Mouse (Mus musculus) myocyte (in vitro differentiated cells): ENCODE results near the gene Sirt3. TPM values are rescaled to one million over a fixed set of nuclear protein-coding genes. Genes with fewer than 3 reads are reported as not detected.
A peak's percentile ranks its signal among the peaks of the same experiment; 100 is the strongest.

Experiments used
- H3K27me3 ChIP-seq: one replicate; pipeline ENCODE4 v1.6.1; 2011; ENCODE audit not compliant: control insufficient read depth, insufficient read depth, insufficient read length
- H3K36me3 ChIP-seq: one replicate; pipeline ENCODE4 v1.6.1; 2011; ENCODE audit not compliant: control insufficient read depth, insufficient read depth
- H3K4me2 ChIP-seq: one replicate; pipeline ENCODE4 v1.6.1; 2011; ENCODE audit warnings: low read depth, control low read depth
- H3K4me3 ChIP-seq: one replicate; pipeline ENCODE4 v1.5.1; 2011; ENCODE audit warnings: mild to moderate bottlenecking, control low read depth, moderate library complexity
- H3K79me2 ChIP-seq: one replicate; pipeline ENCODE4 v1.6.1; 2011; ENCODE audit not compliant: control insufficient read depth, insufficient read depth
- H3ac ChIP-seq: one replicate; pipeline ENCODE4 v1.6.1; 2011; ENCODE audit not compliant: control insufficient read depth, insufficient read length
- CEBPB ChIP-seq: IDR thresholded peaks from 2 replicates; pipeline ENCODE4 v1.6.1; 2011; ENCODE audit warnings: mild to moderate bottlenecking, moderate library complexity; ENCODE audit not compliant: poor library complexity, insufficient read depth, severe bottlenecking
- E2F4 ChIP-seq: IDR thresholded peaks from one replicate; pipeline ENCODE4 v1.6.1; 2011; ENCODE audit warnings: mild to moderate bottlenecking, control low read depth, moderate library complexity; ENCODE audit not compliant: insufficient read depth
- MAX ChIP-seq: IDR thresholded peaks from one replicate; pipeline ENCODE4 v1.6.1; 2011; ENCODE audit warnings: low read depth, mild to moderate bottlenecking, control low read depth
- MYOD1 ChIP-seq, 3 experiments: IDR thresholded peaks; one replicate each; pipeline ENCODE4 v1.6.1; 2011; ENCODE audit warnings: control low read depth in 2 of 3, low read depth in 2 of 3, mild to moderate bottlenecking in 2 of 3, moderate library complexity in 1 of 3; ENCODE audit not compliant: insufficient read length in 2 of 3, control insufficient read depth in 1 of 3
- MYOG ChIP-seq, 3 experiments: IDR thresholded peaks; one replicate each; pipeline ENCODE4 v1.6.1; 2011; ENCODE audit warnings: control low read depth in 2 of 3, low read depth in 2 of 3, mild to moderate bottlenecking in 2 of 3; ENCODE audit not compliant: insufficient read length in 2 of 3, control insufficient read depth in 1 of 3, insufficient read depth in 1 of 3
- POLR2A ChIP-seq: IDR thresholded peaks from one replicate; pipeline ENCODE4 v1.6.1; 2011; ENCODE audit warnings: low read depth, mild to moderate bottlenecking, control low read depth, moderate library complexity; ENCODE audit not compliant: insufficient read length
- POLR2AphosphoS2 ChIP-seq: IDR thresholded peaks from one replicate; pipeline ENCODE4 v1.6.1; 2011; ENCODE audit warnings: low read depth, control low read depth; ENCODE audit not compliant: insufficient read length
- REST ChIP-seq: IDR thresholded peaks from one replicate; pipeline ENCODE4 v1.6.1; 2011; ENCODE audit warnings: mild to moderate bottlenecking, control low read depth, moderate library complexity; ENCODE audit not compliant: insufficient read depth, insufficient read length
- SRF ChIP-seq: IDR thresholded peaks from one replicate; pipeline ENCODE4 v1.6.1; 2011; ENCODE audit warnings: low read depth; ENCODE audit not compliant: control insufficient read depth, insufficient read length
- TCF12 ChIP-seq: IDR thresholded peaks from one replicate; pipeline ENCODE4 v1.6.1; 2011; ENCODE audit warnings: mild to moderate bottlenecking, control low read depth; ENCODE audit not compliant: poor library complexity, insufficient read depth, severe bottlenecking
- TCF3 ChIP-seq: IDR thresholded peaks from one replicate; pipeline ENCODE4 v1.6.1; 2011; ENCODE audit warnings: low read depth, control low read depth; ENCODE audit not compliant: insufficient read length
- USF1 ChIP-seq: IDR thresholded peaks from one replicate; pipeline ENCODE4 v1.6.1; 2011; ENCODE audit warnings: low read depth, mild to moderate bottlenecking, control low read depth, moderate library complexity
- polyA plus RNA-seq: library from polyadenylated mRNA; unstranded; fragments of >200 nt; fragmentation: generic; extraction: Trizol; gene quantifications from one replicate; pipeline ENCODE4 v1.2.1, GENCODE M21; 2012; ENCODE audit warnings: missing spikeins

The Sirt3 gene
- polyA plus RNA-seq, 1 experiment: 28.8 TPM

GRCm38 (mm10) chr7:140860728-140861127 lies 21.4 kb downstream of the Sirt3 start:
- Histone ChIP-seq H3ac (no peak overlapping the region), H3K4me3 (peak overlapping the region; percentile 97), H3K79me2 (peaks cover 43% of the 10 kb centered on the region), H3K27me3 (no peaks in the 10 kb centered on the region), H3K36me3 (peaks cover 35% of the 10 kb centered on the region), H3K4me2 (peak overlapping the region; percentile 86)
- TF ChIP-seq E2F4: no peak
- TF ChIP-seq MYOD1 (IDR thresholded peaks at IDR 0.05; ENCODE audit: control insufficient read depth in 1 of 3, insufficient read length in 2 of 3, low read depth in 2 of 3): no peak
- TF ChIP-seq SRF: no peak
- TF ChIP-seq POLR2AphosphoS2: no peak
- no peak for TF ChIP-seq TCF12
- TF ChIP-seq POLR2A: no peak
- no peak for TF ChIP-seq USF1
- no peak for TF ChIP-seq MAX
- TF ChIP-seq REST: no peak
- no peak for TF ChIP-seq MYOG (IDR thresholded peaks at IDR 0.05; ENCODE audit: control insufficient read depth in 1 of 3, insufficient read depth in 1 of 3, insufficient read length in 2 of 3, low read depth in 2 of 3)
- no peak for TF ChIP-seq CEBPB
- TF ChIP-seq TCF3: no peak

DNA sequence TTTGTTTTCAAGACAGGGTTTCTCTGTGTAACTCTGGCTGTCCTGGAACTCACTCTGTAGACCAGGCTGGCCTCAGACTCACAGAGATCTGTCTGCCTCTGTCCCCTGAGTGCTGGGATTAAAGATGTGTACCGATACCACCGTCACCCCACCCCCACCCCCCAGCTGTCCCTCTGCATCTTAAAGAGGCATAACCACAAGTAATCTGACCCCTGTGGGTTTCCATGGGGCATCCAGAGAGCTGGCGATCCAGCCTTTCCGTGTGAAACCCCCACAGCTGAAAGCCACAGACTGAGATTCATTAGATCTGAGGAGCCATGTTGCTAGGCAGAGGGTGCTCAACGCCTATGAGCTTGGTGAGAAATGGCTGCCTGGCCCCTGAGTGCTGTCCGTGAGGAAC lies 22.1 kb downstream of the Sirt3 start:
- H3K79me2 ChIP-seq: peaks cover 50% of the 10 kb centered on the region
- H3K27me3 ChIP-seq: no peaks in the 10 kb centered on the region
- H3K4me2 ChIP-seq: peak overlapping the region; percentile 86
- peak overlapping the region; percentile 97 for H3K4me3 ChIP-seq
- H3ac ChIP-seq: no peak overlapping the region
- peaks cover 31% of the 10 kb centered on the region for H3K36me3 ChIP-seq
- TF ChIP-seq USF1 (no peak), CEBPB (no peak), MAX (no peak), SRF (no peak), POLR2AphosphoS2 (no peak), MYOD1 (IDR thresholded peaks at IDR 0.05; ENCODE audit: control insufficient read depth in 1 of 3, insufficient read length in 2 of 3, low read depth in 2 of 3) (peak; percentile 85 to 95 (median 93)), TCF3 (no peak), MYOG (IDR thresholded peaks at IDR 0.05; ENCODE audit: control insufficient read depth in 1 of 3, insufficient read depth in 1 of 3, insufficient read length in 2 of 3, low read depth in 2 of 3) (peak in 2 of 3 experiments; percentile 78 to 80), POLR2A (no peak), E2F4 (no peak), TCF12 (peak; percentile 91), REST (no peak)

GRCm38 (mm10) chr7:140858746-140859145 lies 23.4 kb downstream of the Sirt3 start:
- Histone ChIP-seq H3K4me2 (peak overlapping the region; percentile 86), H3ac (no peak overlapping the region), H3K36me3 (peaks cover 27% of the 10 kb centered on the region), H3K27me3 (no peaks in the 10 kb centered on the region), H3K79me2 (peaks cover 57% of the 10 kb centered on the region), H3K4me3 (peak overlapping the region; percentile 97)
- no peak for TF ChIP-seq POLR2AphosphoS2
- no peak for TF ChIP-seq USF1
- TF ChIP-seq MAX: no peak
- TF ChIP-seq POLR2A: no peak
- no peak for TF ChIP-seq TCF3
- no peak for TF ChIP-seq SRF
- TF ChIP-seq TCF12: no peak
- no peak for TF ChIP-seq CEBPB
- TF ChIP-seq REST: no peak
- TF ChIP-seq E2F4: no peak
- TF ChIP-seq MYOD1 (IDR thresholded peaks at IDR 0.05; ENCODE audit: control insufficient read depth in 1 of 3, insufficient read length in 2 of 3, low read depth in 2 of 3): no peak
- no peak for TF ChIP-seq MYOG (IDR thresholded peaks at IDR 0.05; ENCODE audit: control insufficient read depth in 1 of 3, insufficient read depth in 1 of 3, insufficient read length in 2 of 3, low read depth in 2 of 3)

DNA sequence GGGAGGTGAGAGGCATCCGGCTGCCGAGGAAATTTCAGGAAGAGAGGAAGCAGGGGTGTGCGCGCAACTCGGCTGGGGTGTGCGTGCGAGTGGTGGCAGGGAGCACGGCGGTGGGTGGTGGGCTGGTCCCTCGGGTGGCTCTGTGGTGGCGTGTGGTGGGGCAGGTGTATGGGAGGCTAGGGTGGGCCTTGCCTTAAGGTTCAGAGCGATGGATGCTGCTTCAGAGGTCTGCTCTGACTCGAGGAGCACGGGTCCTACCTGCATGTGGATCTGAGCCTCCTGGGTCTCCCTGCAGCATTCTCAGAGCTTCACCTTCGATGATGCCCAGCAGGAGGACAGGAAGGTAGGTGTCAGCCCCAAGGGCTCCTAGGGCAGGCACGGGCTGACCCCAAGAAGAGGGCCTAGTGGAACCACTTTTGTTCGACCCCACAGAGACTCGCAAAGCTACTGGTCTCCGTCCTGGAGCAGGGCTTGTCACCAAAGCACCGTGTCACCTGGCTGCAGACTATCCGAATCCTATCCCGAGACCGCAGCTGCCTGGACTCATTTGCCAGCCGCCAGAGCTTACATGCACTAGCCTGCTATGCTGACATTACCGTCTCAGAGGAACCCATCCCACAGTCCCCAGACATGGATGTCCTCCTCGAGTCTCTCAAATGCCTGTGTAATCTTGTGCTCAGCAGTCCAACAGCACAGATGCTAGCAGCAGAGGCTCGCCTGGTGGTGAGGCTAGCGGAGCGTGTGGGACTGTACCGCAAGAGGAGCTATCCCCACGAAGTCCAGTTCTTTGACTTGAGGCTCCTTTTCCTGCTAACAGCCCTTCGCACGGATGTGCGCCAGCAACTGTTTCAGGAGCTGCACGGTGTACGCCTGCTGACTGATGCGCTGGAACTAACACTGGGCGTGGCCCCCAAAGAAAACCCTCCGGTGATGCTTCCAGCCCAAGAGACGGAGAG lies 24.3 kb downstream of the Sirt3 start, which contains the start of gene Bet1l:
TSS of gene Bet1l (minus strand) at position 28 of the 956 bp plus-strand sequence.
- H3K4me2 ChIP-seq: peak within 1 kb of the TSS; percentile 86
- H3ac ChIP-seq: peak within 1 kb of the TSS; percentile 39
- H3K79me2 ChIP-seq: peaks cover 61% of the 10 kb centered on the region
- no peaks in the 10 kb centered on the region for H3K27me3 ChIP-seq
- peaks cover 29% of the 10 kb centered on the region for H3K36me3 ChIP-seq
- H3K4me3 ChIP-seq: peak within 1 kb of the TSS; percentile 97
- TF ChIP-seq POLR2A: no peak
- TF ChIP-seq MYOD1 (IDR thresholded peaks at IDR 0.05; ENCODE audit: control insufficient read depth in 1 of 3, insufficient read length in 2 of 3, low read depth in 2 of 3): peak in 1 of 3 experiments; percentile 32
